Mouse (Mus musculus) myocyte (in vitro differentiated cells): ENCODE results near the gene Pgp. TPM values are rescaled to one million over a fixed set of nuclear protein-coding genes. Genes with fewer than 3 reads are reported as not detected.

Experiments used
- H3K27me3 ChIP-seq: one replicate; pipeline ENCODE4 v1.6.1; 2011; ENCODE audit not compliant: control insufficient read depth, insufficient read depth, insufficient read length
- H3K36me3 ChIP-seq: one replicate; pipeline ENCODE4 v1.6.1; 2011; ENCODE audit not compliant: control insufficient read depth, insufficient read depth
- H3K4me2 ChIP-seq: one replicate; pipeline ENCODE4 v1.6.1; 2011; ENCODE audit warnings: low read depth, control low read depth
- H3K4me3 ChIP-seq: one replicate; pipeline ENCODE4 v1.5.1; 2011; ENCODE audit warnings: mild to moderate bottlenecking, control low read depth, moderate library complexity
- H3K79me2 ChIP-seq: one replicate; pipeline ENCODE4 v1.6.1; 2011; ENCODE audit not compliant: control insufficient read depth, insufficient read depth
- H3ac ChIP-seq: one replicate; pipeline ENCODE4 v1.6.1; 2011; ENCODE audit not compliant: control insufficient read depth, insufficient read length
- CEBPB ChIP-seq: IDR thresholded peaks from 2 replicates; pipeline ENCODE4 v1.6.1; 2011; ENCODE audit warnings: mild to moderate bottlenecking, moderate library complexity; ENCODE audit not compliant: poor library complexity, insufficient read depth, severe bottlenecking
- E2F4 ChIP-seq: IDR thresholded peaks from one replicate; pipeline ENCODE4 v1.6.1; 2011; ENCODE audit warnings: mild to moderate bottlenecking, control low read depth, moderate library complexity; ENCODE audit not compliant: insufficient read depth
- MAX ChIP-seq: IDR thresholded peaks from one replicate; pipeline ENCODE4 v1.6.1; 2011; ENCODE audit warnings: low read depth, mild to moderate bottlenecking, control low read depth
- MYOD1 ChIP-seq, 3 experiments: IDR thresholded peaks; one replicate each; pipeline ENCODE4 v1.6.1; 2011; ENCODE audit warnings: control low read depth in 2 of 3, low read depth in 2 of 3, mild to moderate bottlenecking in 2 of 3, moderate library complexity in 1 of 3; ENCODE audit not compliant: insufficient read length in 2 of 3, control insufficient read depth in 1 of 3
- MYOG ChIP-seq, 3 experiments: IDR thresholded peaks; one replicate each; pipeline ENCODE4 v1.6.1; 2011; ENCODE audit warnings: control low read depth in 2 of 3, low read depth in 2 of 3, mild to moderate bottlenecking in 2 of 3; ENCODE audit not compliant: insufficient read length in 2 of 3, control insufficient read depth in 1 of 3, insufficient read depth in 1 of 3
- POLR2A ChIP-seq: IDR thresholded peaks from one replicate; pipeline ENCODE4 v1.6.1; 2011; ENCODE audit warnings: low read depth, mild to moderate bottlenecking, control low read depth, moderate library complexity; ENCODE audit not compliant: insufficient read length
- POLR2AphosphoS2 ChIP-seq: IDR thresholded peaks from one replicate; pipeline ENCODE4 v1.6.1; 2011; ENCODE audit warnings: low read depth, control low read depth; ENCODE audit not compliant: insufficient read length
- REST ChIP-seq: IDR thresholded peaks from one replicate; pipeline ENCODE4 v1.6.1; 2011; ENCODE audit warnings: mild to moderate bottlenecking, control low read depth, moderate library complexity; ENCODE audit not compliant: insufficient read depth, insufficient read length
- SRF ChIP-seq: IDR thresholded peaks from one replicate; pipeline ENCODE4 v1.6.1; 2011; ENCODE audit warnings: low read depth; ENCODE audit not compliant: control insufficient read depth, insufficient read length
- TCF12 ChIP-seq: IDR thresholded peaks from one replicate; pipeline ENCODE4 v1.6.1; 2011; ENCODE audit warnings: mild to moderate bottlenecking, control low read depth; ENCODE audit not compliant: poor library complexity, insufficient read depth, severe bottlenecking
- TCF3 ChIP-seq: IDR thresholded peaks from one replicate; pipeline ENCODE4 v1.6.1; 2011; ENCODE audit warnings: low read depth, control low read depth; ENCODE audit not compliant: insufficient read length
- USF1 ChIP-seq: IDR thresholded peaks from one replicate; pipeline ENCODE4 v1.6.1; 2011; ENCODE audit warnings: low read depth, mild to moderate bottlenecking, control low read depth, moderate library complexity
- polyA plus RNA-seq: library from polyadenylated mRNA; unstranded; fragments of >200 nt; fragmentation: generic; extraction: Trizol; gene quantifications from one replicate; pipeline ENCODE4 v1.2.1, GENCODE M21; 2012; ENCODE audit warnings: missing spikeins

Pgp gene
- polyA plus RNA-seq, 1 experiment, result 53.7 TPM

- peak overlapping the region; percentile 56 for H3K4me3 ChIP-seq
- H3K36me3 ChIP-seq, result peaks cover 15% of the 10 kb centered on the region
- H3ac ChIP-seq, result no peak overlapping the region
- peak overlapping the region; percentile 61 for H3K4me2 ChIP-seq
- H3K27me3 ChIP-seq, result no peaks in the 10 kb centered on the region
- peaks cover 6% of the 10 kb centered on the region for H3K79me2 ChIP-seq
- no peak for TF ChIP-seq USF1
- TF ChIP-seq TCF3, result no peak
- no peak for TF ChIP-seq MYOG (IDR thresholded peaks at IDR 0.05; ENCODE audit: control insufficient read depth in 1 of 3, insufficient read depth in 1 of 3, insufficient read length in 2 of 3, low read depth in 2 of 3)
- no peak for TF ChIP-seq MYOD1 (IDR thresholded peaks at IDR 0.05; ENCODE audit: control insufficient read depth in 1 of 3, insufficient read length in 2 of 3, low read depth in 2 of 3)
- TF ChIP-seq CEBPB, result no peak
- TF ChIP-seq E2F4, result no peak
- no peak for TF ChIP-seq REST
- no peak for TF ChIP-seq SRF
- no peak for TF ChIP-seq POLR2AphosphoS2
- TF ChIP-seq POLR2A, result no peak
- no peak for TF ChIP-seq MAX
Measured at GRCm38 (mm10) chr17:24480201-24480826, 10.1 kb downstream of the Pgp start.

GRCm38 (mm10) chr17:24481027-24481815 is 11.0 kb downstream of the Pgp start:
- Histone ChIP-seq H3K79me2 (peaks cover 6% of the 10 kb centered on the region), H3K4me2 (no peak overlapping the region), H3K36me3 (peaks cover 6% of the 10 kb centered on the region), H3K27me3 (no peaks in the 10 kb centered on the region), H3K4me3 (no peak overlapping the region), H3ac (no peak overlapping the region)
- TF ChIP-seq REST (no peak), TCF12 (no peak), MYOD1 (IDR thresholded peaks at IDR 0.05; ENCODE audit: control insufficient read depth in 1 of 3, insufficient read length in 2 of 3, low read depth in 2 of 3) (no peak), MAX (no peak), E2F4 (no peak), SRF (no peak)

- peaks cover 13% of the 10 kb centered on the region for H3K27me3 ChIP-seq
- TF ChIP-seq MYOD1 (IDR thresholded peaks at IDR 0.05; ENCODE audit: control insufficient read depth in 1 of 3, insufficient read length in 2 of 3, low read depth in 2 of 3), result no peak
- no peak for TF ChIP-seq REST
- no peak for TF ChIP-seq TCF12
- no peak for TF ChIP-seq MAX
- TF ChIP-seq E2F4, result no peak
- no peak for TF ChIP-seq SRF
- no peak for TF ChIP-seq POLR2A
- TF ChIP-seq TCF3, result no peak
- TF ChIP-seq CEBPB, result no peak
- no peak for TF ChIP-seq POLR2AphosphoS2
- TF ChIP-seq MYOG (IDR thresholded peaks at IDR 0.05; ENCODE audit: control insufficient read depth in 1 of 3, insufficient read depth in 1 of 3, insufficient read length in 2 of 3, low read depth in 2 of 3), result no peak
- H3K4me3 ChIP-seq, result no peak overlapping the region
- H3K36me3 ChIP-seq, result no peaks in the 10 kb centered on the region
- H3K4me2 ChIP-seq, result no peak overlapping the region
- no peak overlapping the region for H3ac ChIP-seq
- H3K79me2 ChIP-seq, result no peaks in the 10 kb centered on the region
Measured at GRCm38 (mm10) chr17:24483495-24483894, 13.3 kb downstream of the Pgp start.

DNA sequence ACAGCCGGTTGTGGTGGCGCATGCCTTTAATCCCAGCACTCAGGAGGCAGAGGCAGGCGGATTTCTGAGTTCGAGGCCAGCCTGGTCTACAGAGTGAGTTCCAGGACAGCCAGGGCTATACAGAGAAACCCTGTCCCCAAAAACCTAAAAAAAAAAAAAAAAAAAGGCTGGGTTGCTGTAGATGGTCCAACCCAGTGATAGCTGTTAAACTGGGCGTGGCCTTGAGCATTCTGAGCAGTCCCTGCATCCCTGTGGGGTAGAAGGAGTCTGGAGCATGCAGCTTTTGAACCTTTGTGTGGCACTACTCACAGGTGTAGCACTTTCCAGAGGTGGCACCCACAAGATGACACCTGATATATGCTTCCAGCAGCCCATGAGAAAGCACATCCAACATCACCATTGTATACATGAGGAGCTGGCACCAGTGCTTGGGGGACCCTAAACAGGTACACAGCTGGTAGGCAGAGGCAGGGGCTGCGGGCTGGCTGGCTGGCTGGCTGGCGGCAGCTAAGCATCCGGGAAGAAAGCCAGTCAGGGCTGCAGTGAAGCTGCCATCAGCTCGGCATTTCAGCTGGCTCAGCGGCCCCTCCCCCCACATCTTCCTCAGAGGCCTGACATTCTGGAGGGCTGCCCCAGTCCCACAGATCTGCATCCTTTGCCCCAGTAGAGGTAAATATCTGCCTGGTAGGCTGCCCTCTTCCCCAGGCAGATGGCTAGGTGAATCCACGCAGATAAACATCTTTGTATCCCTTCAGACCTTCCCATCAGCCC is 15.1 kb downstream of the Pgp start:
- TF ChIP-seq USF1, result no peak
- no peak for TF ChIP-seq TCF3
- no peak for TF ChIP-seq MYOG (IDR thresholded peaks at IDR 0.05; ENCODE audit: control insufficient read depth in 1 of 3, insufficient read depth in 1 of 3, insufficient read length in 2 of 3, low read depth in 2 of 3)
- TF ChIP-seq REST, result no peak
- TF ChIP-seq CEBPB, result no peak
- no peak for TF ChIP-seq SRF
- TF ChIP-seq TCF12, result no peak
- TF ChIP-seq MYOD1 (IDR thresholded peaks at IDR 0.05; ENCODE audit: control insufficient read depth in 1 of 3, insufficient read length in 2 of 3, low read depth in 2 of 3), result no peak
- no peak for TF ChIP-seq POLR2AphosphoS2
- TF ChIP-seq MAX, result no peak
- TF ChIP-seq POLR2A, result no peak
- TF ChIP-seq E2F4, result no peak
- Histone ChIP-seq H3K4me2 (no peak overlapping the region), H3K27me3 (peaks cover 28% of the 10 kb centered on the region), H3K4me3 (no peak overlapping the region), H3K79me2 (no peaks in the 10 kb centered on the region), H3K36me3 (no peaks in the 10 kb centered on the region), H3ac (no peak overlapping the region)
